Mouse (Mus musculus): ENCODE data around the gene Mrgbp. TPM values are rescaled to one million over a fixed set of nuclear protein-coding genes. Genes with fewer than 3 reads are reported as not detected.

Gene Mrgbp
- total RNA-seq, 1 experiment from 2014 or later: 31.9 TPM

DNA sequence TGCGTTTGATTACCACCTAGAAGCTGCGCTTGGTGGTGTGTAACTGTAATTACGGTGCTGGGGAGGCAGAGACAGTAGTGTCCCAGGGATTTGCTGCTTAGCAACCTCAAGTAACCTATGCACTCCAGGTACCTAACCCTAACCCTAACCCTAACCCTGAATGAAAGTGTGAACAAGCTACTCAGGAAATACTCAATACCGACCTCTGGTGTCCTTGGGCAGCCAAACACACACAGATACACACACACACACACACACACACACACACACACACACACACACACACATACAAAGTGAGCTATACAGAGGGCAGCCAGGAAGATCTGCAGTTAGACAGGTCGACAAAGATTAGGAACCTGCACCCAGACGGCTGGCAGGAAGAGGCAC lies 7.6 kb downstream of the Mrgbp start:
- peak; percentile 14 for ATAC-seq (replicated peaks; ENCODE audit: low read depth, poor library complexity, severe bottlenecking)

DNA sequence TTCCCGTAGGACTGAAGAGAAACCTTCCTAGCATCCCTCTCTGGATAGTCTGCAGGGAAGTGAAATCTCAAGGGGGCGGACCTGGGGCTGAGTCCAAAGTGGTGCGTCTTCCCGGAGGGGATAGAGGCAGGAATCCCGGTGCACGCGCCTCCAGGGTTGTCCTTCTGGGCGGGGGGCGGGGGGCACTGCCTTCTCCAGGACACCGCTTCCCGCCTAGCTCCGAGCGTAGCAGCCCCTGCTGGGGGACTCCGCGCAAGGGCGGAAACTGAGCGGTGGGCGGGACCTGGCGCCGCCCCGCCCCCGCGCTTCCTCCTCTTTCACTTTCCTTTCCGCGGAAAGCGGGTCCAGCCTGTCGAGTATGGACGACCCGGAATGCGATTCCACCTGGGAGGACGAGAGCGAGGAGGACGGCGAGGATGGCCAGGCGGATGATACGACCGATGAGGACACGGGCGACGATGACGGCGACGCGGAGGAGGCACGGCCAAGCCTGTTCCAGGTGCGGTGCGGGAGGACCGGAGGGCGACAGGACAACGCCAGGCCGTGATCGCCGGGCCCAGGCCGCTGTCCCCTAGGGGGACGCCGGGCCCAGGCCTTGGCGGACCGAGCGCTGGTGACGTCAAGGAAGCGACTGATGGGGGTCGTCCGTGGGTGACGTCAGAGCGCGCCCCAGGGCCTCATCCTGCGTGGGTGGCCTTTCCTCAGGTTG lies 8.2 kb downstream of the Mrgbp start, which contains the start of gene Ogfr:
TSS of gene Ogfr (plus strand) at position 123 of the 709 bp plus-strand sequence.
- ATAC-seq (replicated peaks; ENCODE audit: low read depth, poor library complexity, severe bottlenecking): peak; percentile 85

DNA sequence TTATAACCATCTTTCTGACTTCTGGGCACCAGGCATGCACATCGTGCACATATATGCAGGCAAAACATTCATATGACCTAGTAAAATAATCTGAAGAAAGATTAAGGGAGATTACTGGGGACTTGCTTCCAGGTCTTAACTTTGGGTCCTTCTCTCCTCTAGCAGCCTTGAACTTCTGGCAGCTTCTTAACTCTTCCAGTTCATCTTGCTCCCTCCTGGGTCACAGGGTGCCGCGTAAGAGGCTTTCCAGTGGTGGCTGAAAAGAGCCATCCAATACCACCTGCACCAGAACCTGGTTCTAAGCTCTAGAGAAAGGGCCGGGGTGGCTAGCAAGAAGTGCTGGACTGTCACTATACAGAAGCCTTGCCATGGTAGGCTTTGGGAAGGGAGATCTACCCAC lies 16.4 kb downstream of the Mrgbp start, which contains the start of gene Col9a3:
TSS of gene Col9a3 (plus strand) at position 301 of the 400 bp plus-strand sequence.
- no peak for ATAC-seq (replicated peaks; ENCODE audit: low read depth, poor library complexity, severe bottlenecking)

- ATAC-seq (replicated peaks; ENCODE audit: low read depth, poor library complexity, severe bottlenecking): no peak
These were observed 17.1 kb downstream of the Mrgbp start for GRCm38 (mm10) chr2:180598157-180598705.

- ATAC-seq (replicated peaks; ENCODE audit: low read depth, poor library complexity, severe bottlenecking): no peak
These were observed 19.5 kb downstream of the Mrgbp start for GRCm38 (mm10) chr2:180600569-180601021.

DNA sequence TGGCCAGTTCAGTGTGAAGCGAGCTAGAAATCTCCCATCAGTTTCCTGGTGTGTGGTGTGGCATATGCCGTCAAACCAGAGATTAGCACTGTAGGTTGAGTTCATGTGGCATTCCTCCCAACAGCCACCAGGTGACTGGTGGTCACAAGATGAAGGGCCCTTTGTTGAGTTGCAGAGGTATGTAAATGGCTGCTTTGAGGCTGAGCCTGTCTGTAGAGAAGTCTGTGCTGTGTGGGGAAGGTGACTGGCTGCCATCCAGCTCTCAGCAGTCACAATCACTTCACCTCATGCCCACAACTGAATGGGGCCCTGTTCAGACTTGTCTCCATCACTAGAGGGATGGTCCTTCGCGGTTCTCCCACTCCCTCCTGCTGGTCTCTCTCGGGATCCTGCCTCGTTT lies 23.7 kb downstream of the Mrgbp start:
- ATAC-seq (replicated peaks; ENCODE audit: low read depth, poor library complexity, severe bottlenecking): peak; percentile 19; the same call in 1 of the 2 replicates

GRCm38 (mm10) chr2:180610283-180610682 lies 29.2 kb downstream of the Mrgbp start:
- ATAC-seq (replicated peaks; ENCODE audit: low read depth, poor library complexity, severe bottlenecking): no peak

DNA sequence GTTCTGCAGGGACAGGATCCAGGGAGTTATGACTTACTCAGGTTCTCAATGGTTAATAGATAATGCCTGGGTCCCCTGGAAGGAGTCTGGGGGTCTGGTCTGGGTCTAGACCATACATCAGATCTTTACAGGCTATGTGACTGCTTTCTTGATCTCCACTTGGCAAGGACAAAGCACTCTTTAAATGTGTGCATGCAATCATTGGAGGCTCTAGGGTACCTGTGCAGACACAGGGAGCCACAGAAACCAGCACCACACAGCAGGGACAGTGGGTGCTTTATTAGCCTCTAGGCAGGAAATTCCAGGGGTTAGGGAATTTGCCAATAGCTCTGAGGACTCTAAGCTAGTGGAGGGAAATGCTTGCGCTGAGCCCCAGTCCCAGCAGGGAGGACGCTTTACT lies 30.8 kb downstream of the Mrgbp start:
- no peak for ATAC-seq (replicated peaks; ENCODE audit: low read depth, poor library complexity, severe bottlenecking)

Other genes starting within 250 kb of the Mrgbp start
- gene Gata5, start 246.6 kb upstream of the Mrgbp start, total RNA-seq (2017): not detected in 2 replicates
- 5.9 and 12.5 TPM in 2 replicates for gene Slco4a1, start 125.1 kb upstream of the Mrgbp start, total RNA-seq (2017)
- gene Ntsr1, start 81.3 kb upstream of the Mrgbp start, total RNA-seq (2017): not detected in 2 replicates
- gene Ogfr, start 7.9 kb downstream of the Mrgbp start, total RNA-seq (2017): 39.4 and 47.0 TPM in 2 replicates
- not detected in 2 replicates for gene Col9a3, start 16.5 kb downstream of the Mrgbp start, total RNA-seq (2017)
- not detected in 2 replicates for gene Tcfl5, start 61.4 kb downstream of the Mrgbp start, total RNA-seq (2017)
- 64.8 and 81.1 TPM in 2 replicates for gene Dido1, start 128.7 kb downstream of the Mrgbp start, total RNA-seq (2017)
- gene Gid8, start 128.8 kb downstream of the Mrgbp start, total RNA-seq (2017): 78.3 and 83.0 TPM in 2 replicates
- 6.5 and 6.8 TPM in 2 replicates for gene Slc17a9, start 144.0 kb downstream of the Mrgbp start, total RNA-seq (2017)
- gene Bhlhe23, start 195.6 kb downstream of the Mrgbp start, total RNA-seq (2017): not detected in 2 replicates